Mouse (Mus musculus): ENCODE results near the gene Tex21.

GRCm38 (mm10) chr12:76240670-76241069, 5.9 kb downstream of the Tex21 start:
- TF ChIP-seq POLR2A (IDR thresholded peaks at IDR 0.05; ENCODE audit: low read depth, low read length) (no peak), CTCF (IDR thresholded peaks at IDR 0.05; ENCODE audit: borderline replicate concordance, insufficient read depth, low read length) (no peak)
